Mouse (Mus musculus): ENCODE results near the gene Mtus2.

The Mtus2 gene

GRCm38 (mm10) chr5:148331229-148331776, 374.2 kb downstream of the Mtus2 start:
- in situ Hi-C loops (cut with MseI, MboI) = loop anchor here (5.0 kb wide), 2 partner anchors 116 to 121 kb away; no protein-coding TSS in a partner anchor

- in situ Hi-C loops (cut with MseI, MboI) = loop anchor here (5.0 kb wide), 2 partner anchors 115 to 120 kb away; no protein-coding TSS in a partner anchor
Measured at GRCm38 (mm10) chr5:148331926-148332621, 375.0 kb downstream of the Mtus2 start.

- in situ Hi-C loops (cut with MseI, MboI) = loop anchor here (5.0 kb wide), 2 partner anchors 115 to 120 kb away; no protein-coding TSS in a partner anchor
Measured at GRCm38 (mm10) chr5:148332622-148332974, 375.5 kb downstream of the Mtus2 start.

GRCm38 (mm10) chr5:148339126-148339525, 382.0 kb downstream of the Mtus2 start:
- in situ Hi-C loops (cut with MseI, MboI) = no loop called here

- in situ Hi-C loops (cut with MseI, MboI) = no loop called here
Measured at GRCm38 (mm10) chr5:148342061-148342741, 385.1 kb downstream of the Mtus2 start.

- in situ Hi-C loops (cut with MseI, MboI) = no loop called here
Measured at GRCm38 (mm10) chr5:148344374-148344773, 387.3 kb downstream of the Mtus2 start.

GRCm38 (mm10) chr5:148346543-148346942, 389.4 kb downstream of the Mtus2 start:
- in situ Hi-C loops (cut with MseI, MboI) = no loop called here

GRCm38 (mm10) chr5:148348153-148348552, 391.0 kb downstream of the Mtus2 start:
- in situ Hi-C loops (cut with MseI, MboI) = no loop called here

GRCm38 (mm10) chr5:148349327-148350011, 392.3 kb downstream of the Mtus2 start:
- in situ Hi-C loops (cut with MseI, MboI) = no loop called here

GRCm38 (mm10) chr5:148353429-148353828, 396.3 kb downstream of the Mtus2 start:
- in situ Hi-C loops (cut with MseI, MboI) = no loop called here

GRCm38 (mm10) chr5:148354536-148354935, 397.4 kb downstream of the Mtus2 start:
- in situ Hi-C loops (cut with MseI, MboI) = no loop called here

GRCm38 (mm10) chr5:148355822-148356221, 398.7 kb downstream of the Mtus2 start:
- in situ Hi-C loops (cut with MseI, MboI) = no loop called here

- in situ Hi-C loops (cut with MseI, MboI) = no loop called here
Measured at GRCm38 (mm10) chr5:148357168-148357567, 400.0 kb downstream of the Mtus2 start.

- in situ Hi-C loops (cut with MseI, MboI) = no loop called here
Measured at GRCm38 (mm10) chr5:148359131-148359530, 402.0 kb downstream of the Mtus2 start.

- in situ Hi-C loops (cut with MseI, MboI) = no loop called here
Measured at GRCm38 (mm10) chr5:148360922-148361758, 404.0 kb downstream of the Mtus2 start.

GRCm38 (mm10) chr5:148361759-148362010, 404.6 kb downstream of the Mtus2 start:
- in situ Hi-C loops (cut with MseI, MboI) = no loop called here

GRCm38 (mm10) chr5:148362296-148362695, 405.2 kb downstream of the Mtus2 start:
- in situ Hi-C loops (cut with MseI, MboI) = no loop called here

- in situ Hi-C loops (cut with MseI, MboI) = no loop called here
Measured at GRCm38 (mm10) chr5:148363441-148364113, 406.5 kb downstream of the Mtus2 start.

Measured in mouse trophoblast stem cell (cell line).